Mouse (Mus musculus): ENCODE data around the gene Tgfbr3l. TPM values are rescaled to one million over a fixed set of nuclear protein-coding genes. Genes with fewer than 3 reads are reported as not detected.

Tgfbr3l gene
- polyA plus RNA-seq, 1 experiment = 18.7 TPM

- H3K4me3 ChIP-seq (ENCODE audit: insufficient read depth, low read depth, low read length) = no peak overlapping the region
- H3K4me1 ChIP-seq (ENCODE audit: control insufficient read depth, insufficient read depth, low read length) = peaks cover 3% of the 10 kb centered on the region; the same call in 1 of the 2 replicates
- WGBS = 49% methylated on average over 4 of the region's 4 CpGs
- H3K27ac ChIP-seq (ENCODE audit: insufficient read depth, low read depth, low read length) = no peak overlapping the region
- no peaks in the 10 kb centered on the region for H3K27me3 ChIP-seq (replicated peaks; ENCODE audit: control insufficient read depth, insufficient read depth, low read length)
- no peak for TF ChIP-seq CTCF (conservative IDR thresholded peaks at IDR 0.05; ENCODE audit: insufficient read depth, insufficient read length, low read depth, low read length)
- TF ChIP-seq POLR2A (IDR thresholded peaks at IDR 0.05; ENCODE audit: low read depth, low read length) = no peak
- DNase-seq = no peak
- H3K36me3 ChIP-seq (ENCODE audit: control insufficient read depth, insufficient read depth, low read length) = no peaks in the 10 kb centered on the region; the same call in 1 of the 2 replicates
Measured at GRCm38 (mm10) chr8:4256911-4257310, 8.9 kb downstream of the Tgfbr3l start.

- H3K4me3 ChIP-seq (ENCODE audit: insufficient read depth, low read depth, low read length) = no peak overlapping the region
- H3K27me3 ChIP-seq (replicated peaks; ENCODE audit: control insufficient read depth, insufficient read depth, low read length) = no peaks in the 10 kb centered on the region
- no peaks in the 10 kb centered on the region; the same call in 1 of the 2 replicates for H3K36me3 ChIP-seq (ENCODE audit: control insufficient read depth, insufficient read depth, low read length)
- no peak for DNase-seq
- WGBS = 70% methylated on average over 4 of the region's 4 CpGs
- H3K4me1 ChIP-seq (ENCODE audit: control insufficient read depth, insufficient read depth, low read length) = peaks cover 3% of the 10 kb centered on the region; the same call in 1 of the 2 replicates
- no peak overlapping the region for H3K27ac ChIP-seq (ENCODE audit: insufficient read depth, low read depth, low read length)
- TF ChIP-seq CTCF (conservative IDR thresholded peaks at IDR 0.05; ENCODE audit: insufficient read depth, insufficient read length, low read depth, low read length) (no peak), POLR2A (IDR thresholded peaks at IDR 0.05; ENCODE audit: low read depth, low read length) (no peak)
Measured at GRCm38 (mm10) chr8:4257350-4257749, 9.3 kb downstream of the Tgfbr3l start.

GRCm38 (mm10) chr8:4258233-4258632 is 10.2 kb downstream of the Tgfbr3l start:
- WGBS = 4% methylated on average over 35 of the region's 35 CpGs
- H3K4me3 ChIP-seq (ENCODE audit: insufficient read depth, low read depth, low read length) = peak overlapping the region; percentile 45
- DNase-seq = peak; percentile 51
- no peaks in the 10 kb centered on the region; the same call in 1 of the 2 replicates for H3K36me3 ChIP-seq (ENCODE audit: control insufficient read depth, insufficient read depth, low read length)
- H3K4me1 ChIP-seq (ENCODE audit: control insufficient read depth, insufficient read depth, low read length) = no peaks in the 10 kb centered on the region; the same call in 1 of the 2 replicates
- H3K27me3 ChIP-seq (replicated peaks; ENCODE audit: control insufficient read depth, insufficient read depth, low read length) = no peaks in the 10 kb centered on the region
- no peak for TF ChIP-seq POLR2A (IDR thresholded peaks at IDR 0.05; ENCODE audit: low read depth, low read length)
- TF ChIP-seq CTCF (conservative IDR thresholded peaks at IDR 0.05; ENCODE audit: insufficient read depth, insufficient read length, low read depth, low read length) = peak; percentile 66
- no peak overlapping the region for H3K27ac ChIP-seq (ENCODE audit: insufficient read depth, low read depth, low read length)

GRCm38 (mm10) chr8:4258678-4259077 is 10.7 kb downstream of the Tgfbr3l start:
- Histone ChIP-seq H3K27me3 (replicated peaks; ENCODE audit: control insufficient read depth, insufficient read depth, low read length) (no peaks in the 10 kb centered on the region), H3K4me3 (ENCODE audit: insufficient read depth, low read depth, low read length) (peak overlapping the region; percentile 45), H3K36me3 (ENCODE audit: control insufficient read depth, insufficient read depth, low read length) (no peaks in the 10 kb centered on the region; the same call in 1 of the 2 replicates), H3K4me1 (ENCODE audit: control insufficient read depth, insufficient read depth, low read length) (no peaks in the 10 kb centered on the region; the same call in 1 of the 2 replicates), H3K27ac (ENCODE audit: insufficient read depth, low read depth, low read length) (no peak overlapping the region)
- TF ChIP-seq POLR2A (IDR thresholded peaks at IDR 0.05; ENCODE audit: low read depth, low read length) (no peak), CTCF (conservative IDR thresholded peaks at IDR 0.05; ENCODE audit: insufficient read depth, insufficient read length, low read depth, low read length) (no peak)
- no peak for DNase-seq
- under 1% methylated on average over 31 of the region's 32 CpGs for WGBS

GRCm38 (mm10) chr8:4259125-4259804 is 11.3 kb downstream of the Tgfbr3l start, which contains the start of gene Ctxn1:
Gene Ctxn1, minus strand, starts transcription at chr8:4259274.
- Histone ChIP-seq H3K27me3 (replicated peaks; ENCODE audit: control insufficient read depth, insufficient read depth, low read length) (no peaks in the 10 kb centered on the region), H3K4me3 (ENCODE audit: insufficient read depth, low read depth, low read length) (peak within 1 kb of the TSS; percentile 45), H3K36me3 (ENCODE audit: control insufficient read depth, insufficient read depth, low read length) (no peaks in the 10 kb centered on the region; the same call in 1 of the 2 replicates), H3K27ac (ENCODE audit: insufficient read depth, low read depth, low read length) (no peak within 1 kb of the TSS), H3K4me1 (ENCODE audit: control insufficient read depth, insufficient read depth, low read length) (no peaks in the 10 kb centered on the region; the same call in 1 of the 2 replicates)
- peak; percentile 97 for DNase-seq
- TF ChIP-seq CTCF (conservative IDR thresholded peaks at IDR 0.05; ENCODE audit: insufficient read depth, insufficient read length, low read depth, low read length) (no peak), POLR2A (IDR thresholded peaks at IDR 0.05; ENCODE audit: low read depth, low read length) (no peak)
- 8% methylated on average over 32 of the region's 33 CpGs for WGBS

- Histone ChIP-seq H3K36me3 (ENCODE audit: control insufficient read depth, insufficient read depth, low read length) (no peaks in the 10 kb centered on the region; the same call in 1 of the 2 replicates), H3K27me3 (replicated peaks; ENCODE audit: control insufficient read depth, insufficient read depth, low read length) (no peaks in the 10 kb centered on the region), H3K4me3 (ENCODE audit: insufficient read depth, low read depth, low read length) (no peak overlapping the region), H3K27ac (ENCODE audit: insufficient read depth, low read depth, low read length) (no peak overlapping the region), H3K4me1 (ENCODE audit: control insufficient read depth, insufficient read depth, low read length) (no peaks in the 10 kb centered on the region)
- 85% methylated on average over 4 of the region's 4 CpGs for WGBS
- no peak for DNase-seq
- TF ChIP-seq CTCF (conservative IDR thresholded peaks at IDR 0.05; ENCODE audit: insufficient read depth, insufficient read length, low read depth, low read length) = no peak
- TF ChIP-seq POLR2A (IDR thresholded peaks at IDR 0.05; ENCODE audit: low read depth, low read length) = no peak
Measured at GRCm38 (mm10) chr8:4259805-4260170, 11.8 kb downstream of the Tgfbr3l start.

GRCm38 (mm10) chr8:4263105-4263791 is 15.2 kb downstream of the Tgfbr3l start:
- Histone ChIP-seq H3K4me3 (ENCODE audit: insufficient read depth, low read depth, low read length) (no peak overlapping the region), H3K27ac (ENCODE audit: insufficient read depth, low read depth, low read length) (no peak overlapping the region), H3K27me3 (replicated peaks; ENCODE audit: control insufficient read depth, insufficient read depth, low read length) (no peaks in the 10 kb centered on the region), H3K36me3 (ENCODE audit: control insufficient read depth, insufficient read depth, low read length) (no peaks in the 10 kb centered on the region; the same call in 1 of the 2 replicates), H3K4me1 (ENCODE audit: control insufficient read depth, insufficient read depth, low read length) (no peaks in the 10 kb centered on the region)
- WGBS = 87% methylated on average over 8 of the region's 8 CpGs
- TF ChIP-seq CTCF (conservative IDR thresholded peaks at IDR 0.05; ENCODE audit: insufficient read depth, insufficient read length, low read depth, low read length) = no peak
- TF ChIP-seq POLR2A (IDR thresholded peaks at IDR 0.05; ENCODE audit: low read depth, low read length) = no peak
- DNase-seq = no peak
